Mouse (Mus musculus) liver, embryonic 14.5 days (tissue): ENCODE results near the gene Chchd1. TPM values are rescaled to one million over a fixed set of nuclear protein-coding genes. Genes with fewer than 3 reads are reported as not detected.

Source experiments
- ATAC-seq: fragments of 200-750 bp; cut with Nextera tagmentation; 2 replicates; pipeline ENCODE4 v1.8.0; 2017; ENCODE audit warnings: moderate number of reproducible peaks, mild to moderate bottlenecking, moderate library complexity; ENCODE audit not compliant: insufficient read depth
- DNase-seq, 3 experiments: peaks; one replicate each; pipeline ENCODE4 v3.0.0-alpha.2; 2012 to 2013; ENCODE audit warnings: low read depth in 3 of 3, low spot score in 3 of 3
- H3K27ac ChIP-seq: fragments of 300-500 bp; sonication (generic); 2 replicates; pipeline ENCODE4 v1.5.1; 2014; ENCODE audit warnings: moderate library complexity, mild to moderate bottlenecking, control low read depth, inconsistent platforms
- H3K27me3 ChIP-seq: fragments of 300-500 bp; sonication (generic); 2 replicates; pipeline ENCODE4 v1.6.1; 2014; ENCODE audit warnings: mild to moderate bottlenecking, low read length, moderate library complexity; ENCODE audit not compliant: control insufficient read depth, insufficient read depth
- H3K36me3 ChIP-seq: fragments of 300-500 bp; sonication (generic); replicated peaks from 2 replicates; pipeline ENCODE4 v1.6.1; 2014; ENCODE audit warnings: low read depth; ENCODE audit not compliant: control insufficient read depth, insufficient read depth
- H3K4me1 ChIP-seq, 2 experiments: fragments of 200-500 bp in 1 of 2; fragments of 300-500 bp in 1 of 2; sonication (generic) in 1 of 2; replicated peaks; 2 replicates each; pipeline ENCODE4 v1.6.1; 2012 to 2014; ENCODE audit warnings: antibody characterized with exemption in 1 of 2, inconsistent platforms in 1 of 2, low read length in 1 of 2; ENCODE audit not compliant: control insufficient read depth in 2 of 2, insufficient read depth in 2 of 2
- H3K4me2 ChIP-seq: fragments of 300-500 bp; sonication (generic); 2 replicates; pipeline ENCODE4 v1.6.1; 2014; ENCODE audit warnings: low read depth, mild to moderate bottlenecking, control low read depth, moderate library complexity
- H3K4me3 ChIP-seq, 2 experiments: fragments of 200-500 bp in 1 of 2; fragments of 300-500 bp in 1 of 2; sonication (generic) in 1 of 2; 2 replicates each; pipeline ENCODE4 v1.5.1; 2012 to 2014; ENCODE audit warnings: low read depth in 2 of 2, low read length in 2 of 2, mild to moderate bottlenecking in 2 of 2, control low read depth in 1 of 2, inconsistent platforms in 1 of 2, moderate library complexity in 1 of 2; ENCODE audit not compliant: insufficient read depth in 1 of 2
- H3K9ac ChIP-seq: fragments of 300-500 bp; sonication (generic); replicated peaks from 2 replicates; pipeline ENCODE4 v1.6.1; 2014; ENCODE audit warnings: mild to moderate bottlenecking, control low read depth, moderate library complexity
- H3K9me3 ChIP-seq: fragments of 300-500 bp; sonication (generic); 2 replicates; pipeline ENCODE4 v1.6.1; 2016; ENCODE audit warnings: low read length, mixed read lengths; ENCODE audit not compliant: control insufficient read depth
- CTCF ChIP-seq: IDR thresholded peaks from 2 replicates; pipeline ENCODE4 v1.5.1; 2016; ENCODE audit warnings: antibody characterized with exemption, low read depth, control low read depth
- EP300 ChIP-seq: IDR thresholded peaks from 2 replicates; pipeline ENCODE4 v1.6.1; 2016; ENCODE audit warnings: antibody characterized with exemption, low read depth
- WGBS: fragments of 180-500 bp; shearing (Covaris S2); extraction: QIAGEN DNeasy Blood & Tissue Kit; methylation state at CpG from one replicate; pipeline ENCODE4 v1.1.7; 2014; ENCODE audit not compliant: insufficient replicate concordance; 5-methylcytosine and 5-hydroxymethylcytosine counted together
- polyA plus RNA-seq, 2 experiments: library from polyadenylated mRNA; depleted of rRNA in 1 of 2; stranded (reverse) in 1 of 2; unstranded in 1 of 2; fragments of >200 nt; fragmentation: Nextera tagmentation in 1 of 2; extraction: Ambion mirVana in 1 of 2; gene quantifications; 2 replicates each; pipeline versions ENCODE4 v1.2.1 to v1.2.3; 2012 to 2014

Gene Chchd1
- polyA plus RNA-seq, 2 experiments, result 58.8 to 138 TPM

GRCm38 (mm10) chr14:20686576-20686975, 16.2 kb upstream of the Chchd1 start:
- no peak overlapping the region for H3K9ac ChIP-seq
- H3K4me3 ChIP-seq, result no peak overlapping the region
- H3K9me3 ChIP-seq, result no peaks in the 10 kb centered on the region
- peaks cover 93% of the 10 kb centered on the region for H3K36me3 ChIP-seq
- no peaks in the 10 kb centered on the region for H3K27me3 ChIP-seq
- ATAC-seq (no peak), DNase-seq (no peak)
- 0 out of 4 replicates have a peak, but pooled peaks cover 0 to 2% of the 10 kb centered on the region in 2 experiments for H3K4me1 ChIP-seq
- no peak overlapping the region for H3K27ac ChIP-seq
- 90% methylated on average over 3 of the region's 3 CpGs for WGBS
- TF ChIP-seq EP300, result no peak
- TF ChIP-seq CTCF, result no peak
- H3K4me2 ChIP-seq, result no peak overlapping the region

- no peak overlapping the region for H3K9ac ChIP-seq
- DNase-seq (no peak), ATAC-seq (no peak)
- no peaks in the 10 kb centered on the region for H3K27me3 ChIP-seq
- no peak overlapping the region for H3K4me3 ChIP-seq
- peaks cover 92% of the 10 kb centered on the region for H3K36me3 ChIP-seq
- TF ChIP-seq EP300 (no peak), CTCF (no peak)
- WGBS, result 80% methylated on average over 2 of the region's 2 CpGs
- no peak overlapping the region for H3K4me2 ChIP-seq
- no peak overlapping the region for H3K27ac ChIP-seq
- H3K4me1 ChIP-seq, result peaks cover 2 to 4% of the 10 kb centered on the region in 2 experiments; a peak in 2 of 4 replicates
- no peaks in the 10 kb centered on the region for H3K9me3 ChIP-seq
Measured at GRCm38 (mm10) chr14:20689009-20689408, 13.8 kb upstream of the Chchd1 start.

GRCm38 (mm10) chr14:20691772-20692171, 11.0 kb upstream of the Chchd1 start:
- DNase-seq (no peak), ATAC-seq (no peak)
- Histone ChIP-seq H3K27ac (no peak overlapping the region), H3K36me3 (peaks cover 67% of the 10 kb centered on the region), H3K9me3 (no peaks in the 10 kb centered on the region), H3K4me2 (no peak overlapping the region), H3K27me3 (no peaks in the 10 kb centered on the region), H3K9ac (no peak overlapping the region), H3K4me1 (peaks cover 12 to 20% of the 10 kb centered on the region in 2 experiments; a peak in 3 of 4 replicates), H3K4me3 (no peak overlapping the region)
- TF ChIP-seq EP300, result no peak
- no peak for TF ChIP-seq CTCF
- WGBS, result 79% methylated on average over 6 of the region's 6 CpGs

GRCm38 (mm10) chr14:20693589-20694101, 9.2 kb upstream of the Chchd1 start:
- Histone ChIP-seq H3K4me2 (0 out of 2 replicates have a peak overlapping the region, but pooled peaks have one; percentile 80), H3K4me1 (peaks cover 19 to 25% of the 10 kb centered on the region in 2 experiments), H3K9ac (no peak overlapping the region), H3K36me3 (peaks cover 53% of the 10 kb centered on the region), H3K27me3 (no peaks in the 10 kb centered on the region), H3K4me3 (no peak overlapping the region), H3K27ac (no peak overlapping the region; the same call in 1 of the 2 replicates), H3K9me3 (no peaks in the 10 kb centered on the region)
- ATAC-seq (no peak), DNase-seq (no peak)
- 70% methylated on average over 10 of the region's 10 CpGs for WGBS
- TF ChIP-seq EP300, result no peak
- no peak for TF ChIP-seq CTCF

GRCm38 (mm10) chr14:20694185-20694883, 8.5 kb upstream of the Chchd1 start:
- ATAC-seq (peak; percentile 24; the same call in 1 of the 2 replicates), DNase-seq (no peak)
- H3K27ac ChIP-seq, result no peak overlapping the region; the same call in none of the 2 replicates
- H3K27me3 ChIP-seq, result no peaks in the 10 kb centered on the region
- H3K36me3 ChIP-seq, result peaks cover 51% of the 10 kb centered on the region
- peaks cover 22 to 27% of the 10 kb centered on the region in 2 experiments for H3K4me1 ChIP-seq
- H3K9me3 ChIP-seq, result no peaks in the 10 kb centered on the region
- peak overlapping the region; percentile 72 to 74 for H3K4me3 ChIP-seq
- H3K9ac ChIP-seq, result peak overlapping the region; percentile 87
- WGBS, result 40% methylated on average over 13 of the region's 13 CpGs
- peak overlapping the region; percentile 80 for H3K4me2 ChIP-seq
- TF ChIP-seq EP300, result no peak
- TF ChIP-seq CTCF, result no peak
